Comparison of ENCODE assay signal across 22 mouse cellular contexts in genomic region chr15:12503907-12504306, GRCm38 (mm10).
DNase-seq lines count a peak whose midpoint lies in the region; ATAC-seq and TF ChIP-seq lines count a peak whose summit lies in the region.
"Had no signal": no experiment of that assay in that cellular context is flagged by ENCODE, and none has a peak within 500 bp of the region (broad histone marks: within the 10 kb centered on the region; RNA-seq: fewer than 3 reads in every experiment).

No protein-coding gene starts in this region.

- H3K27me3 ChIP-seq in embryonic facial prominence, embryonic 14.5 days (replicated peaks; ENCODE audit: control insufficient read depth, insufficient read depth, low read length): no peaks in the 10 kb centered on the region
- H3K27me3 ChIP-seq in embryonic facial prominence, embryonic 10.5 days (replicated peaks; ENCODE audit: low read depth, poor library complexity, severe bottlenecking): no peaks in the 10 kb centered on the region
- H3K27me3 ChIP-seq in midbrain, embryonic 10.5 days (ENCODE audit: low read depth, poor library complexity, severe bottlenecking): no peaks in the 10 kb centered on the region
- no peaks in the 10 kb centered on the region for H3K27me3 ChIP-seq in midbrain, embryonic 16.5 days (ENCODE audit: control insufficient read depth, insufficient read depth, low read depth, low read length)
- no peaks in the 10 kb centered on the region for H3K27me3 ChIP-seq in stomach, postnatal 0 days (ENCODE audit: control insufficient read depth, insufficient read depth, low read length)
- H3K27me3 ChIP-seq in heart, embryonic 10.5 days (ENCODE audit: insufficient read depth, poor library complexity, severe bottlenecking): no peaks in the 10 kb centered on the region
- H3K27me3 ChIP-seq: CH12.LX had no signal

- peak; percentile 30 for DNase-seq in embryonic facial prominence, embryonic 14.5 days (ENCODE audit: low spot score)
- DNase-seq in embryonic facial prominence, embryonic 10.5 days (ENCODE audit: low spot score): no peak
- no peak for DNase-seq in midbrain, embryonic 10.5 days (ENCODE audit: low spot score)
- no peak for DNase-seq in stomach, postnatal 0 days (ENCODE audit: low spot score)
- no peak for DNase-seq in heart, embryonic 10.5 days (ENCODE audit: low spot score)
- DNase-seq in right cerebral cortex, adult 18-20 months: no peak
- DNase-seq: cerebellum, adult 11-12 months; cerebellum, postnatal 14 days; embryo, embryonic 11 days; gastrocnemius, postnatal 36 days; kidney, adult 11 months; retina, postnatal 1 day; right cerebral cortex, postnatal 4 days; thymus, postnatal 14 days had no signal

- TF ChIP-seq EP300 in stomach, postnatal 0 days (optimal IDR thresholded peaks at IDR 0.05): no peak

- H3K9ac ChIP-seq in embryonic facial prominence, embryonic 14.5 days (ENCODE audit: low read depth, low read length): no peak overlapping the region
- no peak overlapping the region for H3K9ac ChIP-seq in midbrain, embryonic 16.5 days (ENCODE audit: low read depth, low read length)
- no peak overlapping the region for H3K9ac ChIP-seq in stomach, postnatal 0 days (ENCODE audit: low read length)
- H3K9ac ChIP-seq: hindbrain, embryonic 14.5 days; limb, embryonic 13.5 days had no signal

- no peak overlapping the region for H3K4me3 ChIP-seq in embryonic facial prominence, embryonic 14.5 days (ENCODE audit: low read depth, low read length)
- H3K4me3 ChIP-seq in embryonic facial prominence, embryonic 10.5 days: no peak overlapping the region
- H3K4me3 ChIP-seq in midbrain, embryonic 10.5 days: no peak overlapping the region
- no peak overlapping the region for H3K4me3 ChIP-seq in midbrain, embryonic 16.5 days (ENCODE audit: low read depth, low read length)
- no peak overlapping the region for H3K4me3 ChIP-seq in brown adipose tissue, adult 24 weeks (ENCODE audit: insufficient read depth, low read depth, low read length)
- H3K4me3 ChIP-seq in stomach, postnatal 0 days (ENCODE audit: low read depth, low read length): no peak overlapping the region
- H3K4me3 ChIP-seq in heart, embryonic 10.5 days: no peak overlapping the region
- H3K4me3 ChIP-seq: limb, embryonic 13.5 days; megakaryocyte, embryonic 14.5 days had no signal

- H3K4me1 ChIP-seq in embryonic facial prominence, embryonic 14.5 days (ENCODE audit: control insufficient read depth, insufficient read depth, low read length): peaks cover 15% of the 10 kb centered on the region
- H3K4me1 ChIP-seq in embryonic facial prominence, embryonic 10.5 days: peaks cover 40% of the 10 kb centered on the region
- H3K4me1 ChIP-seq in midbrain, embryonic 10.5 days: peaks cover 41% of the 10 kb centered on the region
- peaks cover 30% of the 10 kb centered on the region for H3K4me1 ChIP-seq in midbrain, embryonic 16.5 days (ENCODE audit: control insufficient read depth, insufficient read depth, low read length)
- peaks cover 51% of the 10 kb centered on the region for H3K4me1 ChIP-seq in brown adipose tissue, adult 24 weeks (ENCODE audit: control insufficient read depth, insufficient read depth, insufficient read length, low read length)
- H3K4me1 ChIP-seq in stomach, postnatal 0 days (replicated peaks; ENCODE audit: control insufficient read depth, insufficient read depth): 0 out of 2 replicates have a peak, but pooled peaks cover 2% of the 10 kb centered on the region
- H3K4me1 ChIP-seq in heart, embryonic 10.5 days: peaks cover 38% of the 10 kb centered on the region

- no peaks in the 10 kb centered on the region for H3K36me3 ChIP-seq in embryonic facial prominence, embryonic 14.5 days (ENCODE audit: control insufficient read depth, insufficient read depth, low read length)
- H3K36me3 ChIP-seq in embryonic facial prominence, embryonic 10.5 days (replicated peaks): no peaks in the 10 kb centered on the region
- no peaks in the 10 kb centered on the region for H3K36me3 ChIP-seq in midbrain, embryonic 10.5 days
- no peaks in the 10 kb centered on the region for H3K36me3 ChIP-seq in midbrain, embryonic 16.5 days (ENCODE audit: control insufficient read depth, insufficient read depth, low read length)
- H3K36me3 ChIP-seq in stomach, postnatal 0 days (ENCODE audit: control insufficient read depth, insufficient read depth, low read length): no peaks in the 10 kb centered on the region
- no peaks in the 10 kb centered on the region for H3K36me3 ChIP-seq in heart, embryonic 10.5 days
- H3K36me3 ChIP-seq: limb, embryonic 13.5 days had no signal

- no peak overlapping the region for H3K4me2 ChIP-seq in embryonic facial prominence, embryonic 14.5 days (ENCODE audit: low read depth, low read length)
- no peak overlapping the region for H3K4me2 ChIP-seq in midbrain, embryonic 16.5 days (ENCODE audit: low read length)
- no peak overlapping the region for H3K4me2 ChIP-seq in stomach, postnatal 0 days (replicated peaks; ENCODE audit: low read depth)
- H3K4me2 ChIP-seq: heart, embryonic 11.5 days; hindbrain, embryonic 14.5 days; limb, embryonic 13.5 days had no signal

- peak; percentile 47; the same call in 1 of the 2 replicates for ATAC-seq in embryonic facial prominence, embryonic 14.5 days (ENCODE audit: low read depth)
- no peak for ATAC-seq in midbrain, embryonic 16.5 days
- peak; percentile 65 for ATAC-seq in stomach, postnatal 0 days (ENCODE audit: low FRiP score, low TSS enrichment)

- no peak overlapping the region for H3K27ac ChIP-seq in embryonic facial prominence, embryonic 14.5 days (replicated peaks; ENCODE audit: low read depth, low read length)
- H3K27ac ChIP-seq in embryonic facial prominence, embryonic 10.5 days (replicated peaks): no peak overlapping the region
- peak overlapping the region; percentile 10 for H3K27ac ChIP-seq in midbrain, embryonic 10.5 days (replicated peaks)
- H3K27ac ChIP-seq in midbrain, embryonic 16.5 days (ENCODE audit: low read length): no peak overlapping the region
- H3K27ac ChIP-seq in brown adipose tissue, adult 24 weeks (replicated peaks; ENCODE audit: low read depth, low read length): 0 out of 2 replicates have a peak overlapping the region, but pooled peaks have one; percentile 23
- no peak overlapping the region for H3K27ac ChIP-seq in stomach, postnatal 0 days (replicated peaks)
- no peak overlapping the region for H3K27ac ChIP-seq in heart, embryonic 10.5 days
- H3K27ac ChIP-seq: hindbrain, embryonic 14.5 days; kidney, postnatal 0 days; limb, embryonic 13.5 days had no signal

- H3K9me3 ChIP-seq in embryonic facial prominence, embryonic 14.5 days (ENCODE audit: control insufficient read depth, low read length): no peaks in the 10 kb centered on the region
- no peaks in the 10 kb centered on the region for H3K9me3 ChIP-seq in embryonic facial prominence, embryonic 10.5 days
- H3K9me3 ChIP-seq in midbrain, embryonic 10.5 days (replicated peaks): no peaks in the 10 kb centered on the region
- no peaks in the 10 kb centered on the region for H3K9me3 ChIP-seq in midbrain, embryonic 16.5 days (replicated peaks; ENCODE audit: control insufficient read depth, low read length, poor library complexity, severe bottlenecking)
- no peaks in the 10 kb centered on the region for H3K9me3 ChIP-seq in stomach, postnatal 0 days (ENCODE audit: control insufficient read depth, low read length)
- no peaks in the 10 kb centered on the region for H3K9me3 ChIP-seq in heart, embryonic 10.5 days
- H3K9me3 ChIP-seq: limb, embryonic 13.5 days; megakaryocyte, embryonic 14.5 days had no signal

- no peak for TF ChIP-seq CTCF in stomach, postnatal 0 days (IDR thresholded peaks at IDR 0.05; ENCODE audit: low read depth)

- WGBS in embryonic facial prominence, embryonic 14.5 days: 80% methylated on average over 9 of the region's 9 CpGs
- WGBS in embryonic facial prominence, embryonic 10.5 days: 88% methylated on average over 9 of the region's 9 CpGs
- WGBS in midbrain, embryonic 10.5 days: 93% methylated on average over 9 of the region's 9 CpGs
- 94% methylated on average over 9 of the region's 9 CpGs for WGBS in midbrain, embryonic 16.5 days
- 76% methylated on average over 9 of the region's 9 CpGs for WGBS in stomach, postnatal 0 days
- 65% methylated on average over 9 of the region's 9 CpGs for WGBS in heart, embryonic 10.5 days

Comparison
In these comparisons a context has a peak if more than half of its experiments do, and no peak if none do; other contexts are left out.
1. H3K27ac ChIP-seq: peak in midbrain, embryonic 10.5 days (single experiment) and brown adipose tissue, adult 24 weeks (single experiment); none in embryonic facial prominence, embryonic 14.5 days (single experiment), embryonic facial prominence, embryonic 10.5 days (single experiment), midbrain, embryonic 16.5 days (single experiment), stomach, postnatal 0 days (single experiment) and heart, embryonic 10.5 days (single experiment).